Mouse (Mus musculus) ES-E14 (cell line): ENCODE data around the gene Lsm14a.

Source experiments
- ZC3H11A ChIP-seq: IDR thresholded peaks from 2 replicates; pipeline ENCODE4 v1.6.1; 2012; ENCODE audit warnings: low read depth, mild to moderate bottlenecking, inconsistent platforms, low read length, borderline replicate concordance
- ZNF384 ChIP-seq: IDR thresholded peaks from 2 replicates; pipeline ENCODE4 v1.6.1; 2012; ENCODE audit warnings: low read depth, low read length, inconsistent platforms

- TF ChIP-seq ZNF384, result no peak
- no peak for TF ChIP-seq ZC3H11A
These were observed 1.5 kb upstream of the Lsm14a start for GRCm38 (mm10) chr7:34394636-34395035.
